Mouse (Mus musculus): Measurements from ENCODE around the gene Slx4ip.

DNA sequence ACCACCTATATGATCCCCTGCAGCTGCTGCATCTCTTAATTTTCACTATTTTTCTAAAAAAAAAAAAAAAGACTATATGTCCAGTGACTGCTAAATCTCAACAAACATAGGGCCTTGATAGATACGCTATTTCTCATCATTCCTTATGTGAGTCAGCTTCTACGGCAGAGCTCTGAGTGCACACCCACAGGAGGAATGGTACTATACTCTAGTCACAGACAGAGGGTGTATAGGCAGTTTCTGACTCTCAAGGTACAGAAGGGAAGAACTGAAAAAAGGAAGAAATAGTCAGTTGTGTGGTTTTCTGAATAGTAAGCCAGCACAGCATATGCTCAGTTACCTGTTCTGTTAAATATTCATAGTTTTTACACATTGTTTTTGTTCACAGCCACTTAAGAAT is 123.4 kb downstream of the Slx4ip start:
- TF ChIP-seq CTCF (IDR thresholded peaks at IDR 0.05; ENCODE audit: low read depth, low read length) (no peak), EP300 (IDR thresholded peaks at IDR 0.05; ENCODE audit: insufficient read depth, low read depth, low read length) (no peak)
